Mouse (Mus musculus) c-Kit-negative CD71-positive TER-119-positive erythroid progenitor cells, embryonic 14.5 days (primary cell): Measurements from ENCODE around the gene Npas1.

ENCODE experiments used
- DNase-seq: peaks from one replicate; pipeline ENCODE4 v3.0.0-alpha.2; 2013; ENCODE audit warnings: low read depth, low spot score

The Npas1 gene

DNA sequence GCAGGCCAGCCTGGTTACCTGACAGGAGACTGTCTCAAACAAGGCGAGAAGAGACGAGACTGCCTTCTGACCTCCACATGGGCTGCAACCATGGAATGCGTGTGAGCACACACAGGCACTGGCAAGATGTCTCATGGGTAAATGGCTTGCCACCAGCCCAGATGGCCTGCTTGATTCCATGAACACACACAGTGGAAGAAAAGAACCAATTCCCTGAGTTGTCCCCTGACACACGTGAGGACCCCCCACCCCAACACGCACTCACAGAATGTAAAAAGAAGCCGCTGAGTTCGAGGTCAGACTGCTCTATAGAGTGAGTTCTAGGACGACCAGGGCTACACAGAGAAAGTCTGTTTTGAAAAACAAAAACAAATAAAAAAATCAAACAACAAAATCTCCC is at the start of gene Npas1:
Npas1 (minus strand) TSS at position 101 of the 400 bp plus-strand sequence.
- no peak for DNase-seq

DNA sequence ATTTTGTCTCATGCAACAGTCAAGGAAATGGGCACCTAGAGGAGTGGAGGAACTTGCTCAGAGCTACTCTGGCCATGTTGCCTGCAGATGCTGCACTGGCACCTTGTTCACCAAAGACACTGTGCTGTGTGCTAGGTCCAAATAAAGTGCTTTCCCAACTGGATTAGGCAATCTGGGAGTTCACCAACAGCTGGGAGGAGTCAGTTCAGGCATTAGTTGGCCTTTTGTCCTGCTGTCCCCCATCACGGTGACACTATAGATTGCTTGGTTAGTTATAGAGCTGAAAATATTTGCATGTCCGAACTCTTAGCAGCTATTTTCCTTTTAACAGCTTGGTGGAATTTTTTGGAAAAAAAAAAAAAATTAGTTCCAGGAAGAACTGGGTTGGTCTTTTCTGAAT is 48.5 kb upstream of the Npas1 start:
- DNase-seq, result no peak

DNA sequence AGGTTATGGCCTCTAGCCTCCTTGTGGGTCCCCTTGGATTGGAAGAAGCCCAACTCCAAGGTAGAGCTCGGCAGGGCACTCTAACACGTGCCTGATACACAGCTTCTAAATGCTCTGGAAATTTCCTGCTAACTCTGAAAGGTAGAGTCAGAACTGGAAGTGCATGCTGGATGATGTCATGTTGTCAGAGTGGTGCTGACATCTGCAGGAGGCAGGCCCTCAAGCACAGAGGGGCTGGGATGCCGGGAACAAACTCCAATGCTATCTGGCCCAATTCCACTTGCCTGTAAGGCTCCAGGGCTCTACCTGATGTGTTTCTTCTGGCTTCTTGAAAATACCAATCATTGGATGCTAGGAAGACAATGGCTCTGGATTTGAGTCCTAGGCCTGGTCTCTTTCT is 47.9 kb upstream of the Npas1 start:
- no peak for DNase-seq

DNA sequence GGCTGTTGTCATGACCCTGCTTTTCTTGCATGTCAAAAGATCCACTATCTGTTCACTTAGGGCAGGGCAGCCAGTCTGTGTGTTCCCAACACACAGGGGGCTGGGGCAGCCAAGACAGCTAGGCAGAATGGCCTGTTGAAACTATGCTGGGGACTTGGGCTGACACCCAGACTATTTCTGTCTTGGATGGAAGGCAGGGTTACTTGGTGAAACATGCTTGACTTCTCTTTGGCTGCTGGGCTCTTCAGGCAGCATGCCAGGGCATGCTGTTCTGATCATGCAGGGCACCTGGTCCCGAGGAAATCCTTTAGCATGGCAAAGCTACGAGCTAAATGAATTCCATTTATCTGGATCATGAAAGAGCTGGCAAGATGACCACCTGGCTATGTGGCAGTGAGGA is 46.8 kb upstream of the Npas1 start:
- no peak for DNase-seq

DNA sequence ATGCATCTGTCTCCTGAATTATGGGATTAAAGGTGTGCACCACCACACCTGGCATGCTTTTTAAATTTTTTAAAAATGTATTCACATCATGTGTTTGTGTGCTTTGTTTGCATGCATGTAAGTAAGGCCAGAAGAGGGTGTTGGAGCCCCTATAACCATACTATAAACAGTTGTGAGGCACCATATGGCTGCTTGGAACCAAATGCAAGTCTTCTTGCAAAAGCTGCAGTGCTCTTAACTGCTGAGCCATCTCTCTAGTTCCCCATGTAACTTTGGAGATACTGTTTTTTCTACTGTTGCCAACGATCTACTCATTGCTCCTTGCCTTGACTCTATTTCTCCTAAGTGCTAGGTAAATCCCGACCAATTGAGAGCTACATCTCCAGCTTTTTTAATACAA is 41.8 kb upstream of the Npas1 start:
- no peak for DNase-seq

DNA sequence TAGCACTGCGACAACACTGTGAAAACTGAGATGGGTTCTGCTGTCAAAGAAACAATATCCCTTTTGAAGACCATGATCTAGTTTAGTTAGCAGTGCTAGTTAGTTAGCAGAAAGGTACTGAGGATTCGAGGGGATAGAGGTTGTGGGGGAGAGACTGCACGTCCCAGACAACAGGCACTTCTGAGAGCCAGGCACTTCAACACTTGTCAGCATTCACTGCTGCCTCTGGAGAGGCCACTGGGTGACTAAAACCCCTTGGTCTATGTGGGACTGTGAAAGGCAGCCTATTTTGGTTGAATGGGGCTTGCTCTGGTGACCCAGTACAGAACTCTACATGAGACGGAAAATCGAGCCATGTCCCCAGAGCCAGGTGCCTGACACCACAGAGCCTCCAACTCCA is 39.7 kb upstream of the Npas1 start:
- no peak for DNase-seq

DNA sequence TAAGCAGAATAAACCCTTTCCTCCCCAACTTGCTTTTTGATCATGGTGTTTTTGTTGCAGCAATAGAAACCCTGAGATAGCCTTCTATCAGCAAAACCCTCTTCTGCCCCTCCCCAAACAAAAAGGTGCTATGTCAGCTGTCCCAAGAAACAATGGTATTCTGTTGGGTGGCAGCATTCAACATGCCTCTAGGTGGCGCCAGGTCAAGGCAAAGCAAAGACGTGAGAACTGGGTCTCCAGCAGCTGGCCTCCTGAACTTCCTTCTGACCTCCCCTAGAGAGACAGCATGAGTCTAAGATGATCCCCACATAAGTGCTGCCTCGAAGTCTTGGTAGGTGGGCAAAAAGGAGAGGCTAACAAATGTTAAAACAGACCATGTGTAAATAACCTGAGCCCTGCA is 29.8 kb upstream of the Npas1 start:
- no peak for DNase-seq

DNA sequence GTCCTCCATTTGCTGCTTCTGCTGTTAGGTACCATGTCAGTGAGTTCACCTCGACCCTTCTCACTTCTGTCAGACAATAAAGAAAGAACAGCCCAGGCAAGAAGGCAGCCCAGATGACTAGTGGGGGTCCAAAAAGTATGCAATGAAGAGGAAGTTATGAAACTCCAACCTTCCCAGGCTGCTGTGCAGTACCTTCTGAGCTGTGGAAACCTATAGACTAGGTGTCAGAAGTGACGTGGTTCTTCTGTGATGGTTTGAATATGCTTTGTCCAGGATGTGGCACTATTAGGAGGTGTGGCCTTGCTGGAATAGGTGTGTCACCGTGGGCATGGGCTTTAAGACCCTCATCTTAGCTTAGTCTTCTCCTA is 27.7 kb upstream of the Npas1 start:
- no peak for DNase-seq

DNA sequence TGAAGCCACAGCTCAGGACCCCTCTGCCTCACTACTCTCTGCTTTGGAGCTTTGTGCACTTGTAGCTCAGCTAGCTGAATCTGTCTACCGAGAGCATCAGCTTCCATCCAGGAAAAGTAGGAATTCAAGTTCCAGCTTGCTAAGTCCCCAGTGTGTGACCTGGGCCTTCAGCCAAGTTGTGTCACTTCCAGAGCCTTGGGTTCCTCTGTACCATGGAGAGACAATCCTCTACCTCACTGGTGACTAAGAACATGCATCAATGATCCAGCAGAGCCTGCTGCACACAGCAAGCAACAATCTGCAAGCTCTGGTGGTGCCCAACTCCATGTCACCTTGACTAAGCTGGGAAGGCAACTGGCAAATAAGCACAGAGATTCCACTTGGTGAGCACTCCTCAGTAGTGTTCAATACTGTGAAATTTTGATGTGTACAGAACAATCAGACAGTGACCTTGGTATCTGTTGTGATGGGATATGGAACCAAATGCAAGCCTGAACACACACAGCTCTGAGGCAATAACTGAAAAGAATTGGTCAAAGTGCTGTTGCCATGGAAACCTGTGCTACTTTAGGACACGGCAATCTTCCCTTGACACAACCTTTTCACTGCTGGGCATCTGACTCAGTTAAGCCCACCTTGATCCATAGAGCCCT is 27.2 kb upstream of the Npas1 start:
- no peak for DNase-seq

DNA sequence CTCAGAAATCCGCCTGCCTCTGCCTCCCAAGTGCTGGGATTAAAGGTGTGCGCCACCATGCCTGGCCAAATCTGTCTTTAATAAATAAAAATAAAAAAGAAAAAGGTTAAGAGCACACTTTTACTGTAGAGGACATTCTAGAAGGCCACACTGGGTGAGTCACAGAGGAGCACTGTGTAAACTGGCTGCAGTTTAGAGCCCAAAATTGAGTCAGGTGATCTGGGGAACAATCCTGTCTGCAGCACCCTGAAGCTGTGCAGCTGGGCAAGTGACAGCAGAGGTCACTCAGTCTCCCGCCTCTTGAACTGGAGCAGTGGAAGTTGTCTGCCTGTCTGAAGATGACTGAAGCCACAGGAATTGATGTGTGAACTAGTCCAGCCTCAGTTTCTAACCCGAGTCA is 24.0 kb upstream of the Npas1 start:
- DNase-seq, result no peak

DNA sequence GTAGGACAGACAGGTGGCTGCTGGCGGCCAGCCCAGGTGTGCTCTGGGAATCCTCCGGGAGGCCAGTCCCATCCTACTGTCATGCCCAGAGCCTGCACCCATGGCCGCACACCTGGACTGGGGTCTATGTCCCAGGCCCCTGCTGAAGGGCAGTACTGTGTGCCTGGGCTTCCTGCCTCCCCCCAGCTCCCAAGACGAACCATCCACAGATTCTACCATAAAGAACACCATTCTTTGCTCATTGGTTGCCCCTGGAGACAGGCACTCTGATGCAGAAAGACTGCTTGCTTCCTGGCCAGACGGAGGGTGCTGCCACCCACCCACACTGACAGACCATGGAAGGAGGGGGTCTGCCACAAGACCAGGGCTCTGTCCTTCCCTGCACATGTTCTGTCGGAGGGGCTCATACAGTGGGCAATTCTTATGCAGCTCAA is 22.2 kb upstream of the Npas1 start:
- DNase-seq, result no peak

DNA sequence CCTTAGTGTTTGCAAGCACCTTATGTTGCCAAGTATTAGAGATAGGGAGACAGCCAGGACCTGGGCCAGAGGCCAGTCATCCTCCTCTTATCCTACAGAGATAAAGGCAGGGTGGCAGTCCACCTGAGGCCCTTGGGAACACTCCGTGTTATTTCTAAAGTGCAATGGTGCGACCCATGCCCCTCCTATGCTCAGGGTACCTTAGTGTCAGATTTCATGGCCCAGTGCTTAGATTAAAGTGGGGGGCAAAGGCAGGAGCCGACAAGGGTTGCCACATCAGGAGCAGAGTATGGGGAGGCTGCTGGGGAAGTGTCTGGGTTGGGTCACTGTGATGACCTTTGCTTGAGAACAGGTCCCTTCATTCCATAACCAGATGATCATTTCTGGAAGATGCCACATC is 18.7 kb upstream of the Npas1 start:
- no peak for DNase-seq

DNA sequence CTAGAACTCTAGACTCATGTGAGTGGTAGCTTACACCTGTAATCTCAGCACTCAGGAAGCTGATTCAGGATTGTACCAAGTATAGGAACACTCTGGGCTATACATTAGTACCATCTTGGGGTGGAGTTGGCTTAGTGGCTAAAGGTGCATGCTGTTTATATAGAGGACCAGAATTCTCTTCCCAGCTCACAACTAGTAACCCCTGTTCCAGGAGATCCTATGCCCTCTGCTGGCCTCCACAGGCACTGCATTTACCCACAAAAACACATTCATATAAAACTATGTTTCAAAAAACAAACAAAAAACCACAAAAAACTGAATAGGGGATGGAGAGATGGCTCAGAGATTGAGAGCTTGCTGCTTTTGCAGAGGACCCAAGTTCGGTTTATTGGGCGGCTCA is 15.8 kb upstream of the Npas1 start:
- no peak for DNase-seq

DNA sequence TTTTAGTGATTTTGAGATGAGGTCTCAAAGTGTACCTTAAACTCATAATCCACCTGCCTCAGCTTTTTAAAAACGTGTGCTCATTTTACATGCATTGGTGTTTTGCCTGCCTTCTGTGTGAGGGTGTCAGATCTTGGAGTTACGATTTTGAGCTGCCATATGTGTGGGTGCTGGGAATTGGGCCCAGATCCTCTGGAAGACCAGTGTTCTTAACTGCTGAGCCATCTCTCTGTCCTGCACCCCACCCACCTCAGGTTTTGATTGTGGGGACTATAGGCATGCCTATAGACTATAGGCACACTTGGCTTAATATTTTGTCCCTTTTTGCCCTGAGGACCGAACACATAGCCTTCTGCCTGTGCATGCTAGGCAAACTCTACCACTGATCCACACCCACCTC is 14.7 kb upstream of the Npas1 start:
- no peak for DNase-seq

DNA sequence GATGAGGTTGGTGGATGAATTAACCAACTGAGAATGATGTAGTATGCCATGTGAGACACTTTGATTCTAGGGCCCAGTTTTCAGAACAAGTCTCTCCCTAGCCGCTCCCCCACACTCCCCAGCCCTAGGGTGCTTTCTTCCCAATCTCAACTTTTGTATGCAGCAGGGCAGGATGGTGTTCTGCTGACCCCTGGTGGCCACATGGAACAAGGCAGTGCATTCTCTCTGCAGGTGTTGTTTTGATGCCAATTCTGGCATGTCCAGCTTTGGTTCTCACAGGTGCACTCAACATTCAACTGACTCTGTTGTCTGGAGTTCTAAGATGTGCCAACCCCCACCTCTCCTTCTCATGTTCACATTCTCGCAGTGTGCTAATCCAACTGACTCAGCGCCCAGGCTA is 14.2 kb upstream of the Npas1 start:
- peak; percentile 25 for DNase-seq

DNA sequence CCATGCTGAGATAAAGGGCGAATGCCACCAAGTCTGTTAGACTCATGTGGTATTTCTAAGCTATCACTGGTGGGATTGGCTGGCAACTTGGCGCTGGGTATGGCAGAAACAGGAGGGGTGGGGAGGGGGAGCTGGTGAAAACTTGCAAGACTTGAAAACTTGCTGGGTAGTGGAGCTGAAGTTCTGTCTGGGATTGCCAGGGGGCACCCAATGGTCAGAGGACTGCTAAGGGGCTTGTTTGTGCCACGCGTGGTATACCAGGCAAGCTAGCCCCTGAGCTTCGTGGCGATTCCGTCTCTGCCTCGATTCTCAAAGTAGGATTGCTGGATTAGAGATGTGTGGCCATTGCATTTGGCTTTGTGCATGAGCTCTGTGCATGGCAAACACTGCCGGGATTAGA is 12.4 kb upstream of the Npas1 start:
- DNase-seq, result no peak

DNA sequence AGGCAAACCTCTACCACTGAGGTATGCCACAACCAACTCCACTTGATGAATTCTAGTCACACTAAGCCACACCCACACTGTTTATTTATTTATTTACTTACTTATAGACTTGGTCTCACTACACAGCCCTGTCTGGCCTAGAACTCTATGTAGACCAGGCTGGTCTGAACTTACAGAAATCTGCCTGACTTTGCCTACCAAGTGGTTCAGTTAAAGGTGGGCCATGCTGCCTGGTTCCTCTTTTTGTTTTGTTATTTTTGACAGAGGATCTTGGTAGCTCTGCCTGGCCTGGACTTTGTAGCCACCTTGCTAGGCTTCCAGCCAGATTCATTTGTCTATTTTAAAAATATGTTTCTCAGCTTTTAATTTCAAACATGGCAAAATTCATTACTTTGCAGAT is 11.3 kb upstream of the Npas1 start:
- DNase-seq, result no peak

DNA sequence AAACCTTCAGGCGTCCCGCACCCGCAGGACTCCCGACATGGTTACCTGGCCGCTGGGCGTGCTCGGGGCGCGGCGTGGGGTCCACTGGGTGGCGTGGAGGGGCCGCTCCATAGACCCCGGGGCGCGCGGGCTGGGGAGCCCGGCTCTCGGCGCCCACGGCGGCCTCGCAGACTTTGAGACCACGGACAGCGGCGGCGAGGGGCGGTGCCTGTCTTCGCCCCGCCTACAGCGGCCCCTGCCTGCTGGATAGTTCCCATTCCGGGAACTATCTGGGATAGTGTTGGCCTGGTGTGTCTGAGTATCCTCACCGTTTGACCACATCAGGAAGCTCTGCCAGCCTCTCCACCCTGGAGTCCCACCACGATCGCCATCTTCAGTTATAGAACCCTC is 933 bp downstream of the Npas1 start:
- DNase-seq, result no peak

DNA sequence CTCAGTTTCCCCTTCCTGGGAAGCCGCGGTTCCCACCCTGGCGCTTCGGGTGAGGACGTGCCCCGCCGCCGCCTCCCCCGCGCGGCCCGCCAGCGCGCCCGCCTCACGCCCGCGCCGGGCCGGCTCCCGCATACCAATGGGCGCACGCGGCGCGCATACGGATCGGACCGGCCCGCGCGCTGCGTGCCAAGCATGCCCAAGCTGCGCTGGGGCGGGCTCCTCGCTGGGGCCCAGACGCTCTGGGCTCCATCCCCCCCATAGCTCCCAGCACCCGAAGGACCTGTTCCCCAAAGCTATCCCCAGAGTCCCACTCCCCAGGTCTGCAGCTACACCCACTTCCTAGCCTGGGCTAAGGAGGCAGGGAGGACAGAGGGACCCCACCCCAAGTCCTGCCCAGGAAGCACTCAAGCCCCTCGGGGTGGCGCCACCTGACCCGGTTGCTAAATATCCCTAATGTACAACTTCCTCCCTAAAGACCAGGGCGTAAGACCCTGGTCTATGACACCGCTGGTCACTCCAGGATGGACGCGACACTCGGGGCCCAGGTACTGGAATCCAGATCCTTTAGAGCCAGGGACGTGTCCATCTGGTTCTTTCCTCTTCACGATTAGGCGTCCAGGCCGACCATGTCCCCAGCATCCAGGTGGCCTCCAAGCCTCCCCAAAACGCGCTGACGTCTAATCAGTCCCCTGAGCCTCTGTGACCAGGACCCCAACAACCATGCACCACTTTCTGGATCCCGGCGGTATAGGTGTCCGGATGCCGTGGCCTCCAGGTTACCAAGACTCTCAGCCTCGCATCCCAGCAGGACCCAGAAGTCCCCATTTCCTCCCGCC is 1.5 kb downstream of the Npas1 start:
- DNase-seq, result no peak

DNA sequence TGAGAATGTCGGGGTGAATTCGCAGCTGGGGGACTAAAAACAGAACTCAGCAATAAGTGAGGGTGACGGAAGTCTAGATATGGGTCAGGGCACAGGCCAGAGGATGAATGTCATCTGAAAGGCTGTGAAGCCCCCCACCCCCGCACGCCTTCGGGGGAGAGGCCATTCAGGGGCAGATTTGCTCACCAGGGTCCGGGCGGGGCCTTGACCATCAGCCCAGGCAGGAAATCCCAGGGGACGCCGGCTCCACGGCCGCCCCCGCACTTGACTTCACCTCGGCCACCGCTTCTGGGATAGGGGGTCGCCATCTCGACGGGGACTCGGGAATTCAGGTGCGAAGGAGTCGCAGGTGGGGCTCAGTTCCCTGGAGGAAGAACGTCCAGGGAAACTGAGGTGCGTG is 2.2 kb downstream of the Npas1 start:
- DNase-seq, result no peak

DNA sequence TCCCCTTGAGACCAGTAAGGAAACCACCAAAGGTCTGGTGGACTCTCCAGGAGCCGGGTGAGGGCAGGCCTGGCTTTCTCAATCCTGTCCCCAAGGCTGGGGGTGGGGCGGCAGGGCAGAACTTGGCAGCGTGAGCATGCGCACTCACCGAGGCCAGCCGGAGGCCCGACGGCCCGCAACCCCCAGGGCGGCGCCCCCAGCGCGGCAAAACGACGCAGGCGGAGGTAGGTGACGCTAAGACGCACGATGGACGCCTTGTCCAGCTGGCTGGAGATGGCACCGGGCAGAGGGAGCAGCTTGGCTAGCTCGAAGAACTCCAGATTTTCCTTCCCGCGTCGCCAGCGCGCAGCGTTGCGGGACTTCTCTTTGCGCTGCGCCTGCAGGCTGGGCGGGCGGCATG is 3.1 kb downstream of the Npas1 start:
- no peak for DNase-seq

DNA sequence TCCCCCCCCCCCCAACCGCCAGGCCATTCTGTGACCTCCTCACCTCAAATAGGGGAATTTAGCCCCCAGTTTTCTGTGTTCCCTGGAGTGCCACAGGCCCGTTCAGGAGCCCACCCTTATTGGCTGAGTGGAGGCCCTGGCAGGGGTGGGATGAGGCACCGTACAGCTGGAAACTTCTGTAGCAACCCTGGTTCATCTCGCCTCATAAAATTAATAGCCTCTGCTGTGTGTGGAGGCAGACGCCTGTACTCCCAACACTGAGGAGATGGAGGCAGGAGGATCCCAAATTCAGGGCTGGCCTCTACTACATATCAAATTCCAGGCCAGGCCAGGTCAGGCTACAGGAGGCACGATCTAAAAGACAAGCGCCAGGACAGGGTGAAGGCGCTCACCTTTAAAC is 3.7 kb downstream of the Npas1 start:
- DNase-seq, result no peak

DNA sequence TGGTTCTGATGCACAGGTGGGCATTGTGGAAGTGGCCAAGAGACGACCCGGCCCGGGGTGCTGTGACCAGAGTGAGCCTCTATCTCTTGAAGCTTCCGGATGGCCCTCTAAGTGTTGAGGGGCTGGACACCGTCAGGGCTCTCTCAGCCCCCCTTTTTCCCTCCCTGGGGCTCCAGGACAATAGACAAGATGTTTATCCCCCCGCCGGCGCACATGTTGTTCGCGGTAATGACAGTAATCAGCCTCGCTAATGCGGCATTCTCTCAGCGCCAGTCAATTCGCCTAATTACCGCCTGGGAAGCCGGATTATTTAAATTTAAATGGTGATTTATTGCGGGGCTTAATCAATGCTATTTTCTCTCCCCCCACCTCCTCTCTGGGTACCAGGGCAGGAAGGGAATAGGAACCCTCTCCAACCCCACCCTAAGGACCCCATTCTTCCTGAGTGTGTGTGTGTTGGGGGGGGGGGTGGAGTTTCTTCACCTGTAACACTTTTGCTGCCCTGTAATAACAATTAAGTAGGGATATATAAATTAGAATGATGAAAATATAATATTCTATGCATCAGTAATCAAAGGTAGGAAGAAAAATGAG is 5.3 kb downstream of the Npas1 start:
- no peak for DNase-seq
